Mouse (Mus musculus) MEL (cell line): ENCODE results near the gene Utrn. TPM values are rescaled to one million over a fixed set of nuclear protein-coding genes. Genes with fewer than 3 reads are reported as not detected.

Source experiments
- DNase-seq: peaks from one replicate; pipeline ENCODE4 v3.0.0; 2011; ENCODE audit warnings: low read depth, low spot score
- H3K27ac ChIP-seq: 2 replicates; pipeline ENCODE4 v1.5.1; 2012; ENCODE audit warnings: low read depth, mild to moderate bottlenecking, control low read depth, low read length, moderate library complexity; ENCODE audit not compliant: control insufficient read depth
- H3K27me3 ChIP-seq, 2 experiments: fragments of 150-350 bp in 1 of 2; sonication (generic) in 1 of 2; 2 replicates each; pipeline ENCODE4 v1.6.1; 2012; ENCODE audit warnings: low read length in 2 of 2, mild to moderate bottlenecking in 2 of 2, improper control_type of control experiment in 1 of 2, moderate library complexity in 1 of 2; ENCODE audit not compliant: insufficient read depth in 2 of 2, control insufficient read depth in 1 of 2
- H3K36me3 ChIP-seq, 2 experiments: 2 replicates each; pipeline ENCODE4 v1.6.1; 2012 to 2014; ENCODE audit warnings: low read length in 2 of 2, improper control_type of control experiment in 1 of 2, inconsistent platforms in 1 of 2, mild to moderate bottlenecking in 1 of 2; ENCODE audit not compliant: insufficient read depth in 2 of 2, control insufficient read depth in 1 of 2
- H3K4me1 ChIP-seq, 2 experiments: fragments of 150-350 bp in 1 of 2; sonication (generic) in 1 of 2; 2 replicates each; pipeline ENCODE4 v1.6.1; 2012; ENCODE audit warnings: low read length in 2 of 2, improper control_type of control experiment in 1 of 2, mild to moderate bottlenecking in 1 of 2; ENCODE audit not compliant: insufficient read depth in 2 of 2, control insufficient read depth in 1 of 2
- H3K4me3 ChIP-seq, 2 experiments: fragments of 150-350 bp in 1 of 2; sonication (generic) in 1 of 2; 2 replicates each; pipeline ENCODE4 v1.5.1; 2012; ENCODE audit warnings: low read depth in 2 of 2, low read length in 2 of 2, mild to moderate bottlenecking in 2 of 2, moderate library complexity in 2 of 2, control low read depth in 1 of 2, improper control_type of control experiment in 1 of 2; ENCODE audit not compliant: control insufficient read depth in 1 of 2, insufficient read depth in 1 of 2
- H3K79me2 ChIP-seq: 2 replicates; pipeline ENCODE4 v1.6.1; 2012; ENCODE audit warnings: mild to moderate bottlenecking, low read length, moderate library complexity; ENCODE audit not compliant: control insufficient read depth, poor library complexity, insufficient read depth
- H3K9ac ChIP-seq: 2 replicates; pipeline ENCODE4 v1.6.1; 2012; ENCODE audit warnings: low read depth, mild to moderate bottlenecking, control low read depth, low read length, moderate library complexity; ENCODE audit not compliant: control insufficient read depth, poor library complexity, severe bottlenecking
- H3K9me3 ChIP-seq: fragments of 150-350 bp; sonication (generic); replicated peaks from 2 replicates; pipeline ENCODE4 v1.6.1; 2012; ENCODE audit warnings: mild to moderate bottlenecking, low read length, improper control_type of control experiment, moderate library complexity; ENCODE audit not compliant: insufficient read depth
- CHD1 ChIP-seq: IDR thresholded peaks from 2 replicates; pipeline ENCODE4 v1.6.1; 2012; ENCODE audit warnings: low read depth, mild to moderate bottlenecking, inconsistent platforms, low read length, improper control_type of control experiment
- E2F4 ChIP-seq: IDR thresholded peaks from 2 replicates; pipeline ENCODE4 v1.6.1; 2011; ENCODE audit warnings: low read depth, low read length, improper control_type of control experiment, borderline replicate concordance
- EP300 ChIP-seq, 2 experiments: IDR thresholded peaks; 2 replicates each; pipeline ENCODE4 v1.6.1; 2011; ENCODE audit warnings: improper control_type of control experiment in 2 of 2, low read length in 2 of 2, low read depth in 1 of 2, mild to moderate bottlenecking in 1 of 2
- HCFC1 ChIP-seq: IDR thresholded peaks from 2 replicates; pipeline ENCODE4 v1.6.1; 2012; ENCODE audit warnings: low read depth, mild to moderate bottlenecking, inconsistent platforms, low read length, improper control_type of control experiment, moderate library complexity
- JUND ChIP-seq: IDR thresholded peaks from 2 replicates; pipeline ENCODE4 v1.6.1; 2011; ENCODE audit warnings: low read depth, mild to moderate bottlenecking, improper control_type of control experiment, low read length
- MAFK ChIP-seq: IDR thresholded peaks from 2 replicates; pipeline ENCODE4 v1.6.1; 2011; ENCODE audit warnings: low read depth, mild to moderate bottlenecking, low read length, improper control_type of control experiment, borderline replicate concordance
- MAX ChIP-seq: IDR thresholded peaks from 2 replicates; pipeline ENCODE4 v1.6.1; 2011; ENCODE audit warnings: low read length, improper control_type of control experiment
- MAZ ChIP-seq: IDR thresholded peaks from 2 replicates; pipeline ENCODE4 v1.6.1; 2012; ENCODE audit warnings: low read depth, mild to moderate bottlenecking, inconsistent platforms, low read length, improper control_type of control experiment
- MXI1 ChIP-seq: IDR thresholded peaks from 2 replicates; pipeline ENCODE4 v1.6.1; 2011; ENCODE audit warnings: mild to moderate bottlenecking, low read depth, low read length, improper control_type of control experiment
- MYB ChIP-seq: IDR thresholded peaks from 2 replicates; pipeline ENCODE4 v1.6.1; 2011; ENCODE audit warnings: mild to moderate bottlenecking, low read depth, low read length, improper control_type of control experiment
- MYC ChIP-seq: IDR thresholded peaks from 2 replicates; pipeline ENCODE4 v1.6.1; 2011; ENCODE audit warnings: low read depth, mild to moderate bottlenecking, low read length, improper control_type of control experiment, moderate library complexity
- POLR2A ChIP-seq, 2 experiments: IDR thresholded peaks; 2 replicates each; pipeline ENCODE4 v1.6.1; 2011 to 2012; ENCODE audit warnings: low read length in 2 of 2, mild to moderate bottlenecking in 2 of 2, control low read depth in 1 of 2, improper control_type of control experiment in 1 of 2, low read depth in 1 of 2, moderate library complexity in 1 of 2; ENCODE audit not compliant: control insufficient read depth in 1 of 2, insufficient read depth in 1 of 2, poor library complexity in 1 of 2
- POLR2AphosphoS5 ChIP-seq: IDR thresholded peaks from 2 replicates; pipeline ENCODE4 v1.6.1; 2012; ENCODE audit warnings: low read depth, borderline replicate concordance, mild to moderate bottlenecking, inconsistent platforms, low read length, moderate library complexity, mixed read lengths
- RAD21 ChIP-seq: IDR thresholded peaks from 2 replicates; pipeline ENCODE4 v1.6.1; 2011; ENCODE audit warnings: mild to moderate bottlenecking, low read depth, low read length, improper control_type of control experiment
- TAL1 ChIP-seq: IDR thresholded peaks from 2 replicates; pipeline ENCODE4 v1.6.1; 2012; ENCODE audit warnings: mild to moderate bottlenecking, inconsistent platforms, low read length, moderate library complexity, mixed read lengths
- TBP ChIP-seq: IDR thresholded peaks from 2 replicates; pipeline ENCODE4 v1.8.0; 2011; ENCODE audit warnings: low read depth, low read length, improper control_type of control experiment
- TCF12 ChIP-seq: IDR thresholded peaks from 2 replicates; pipeline ENCODE4 v1.6.1; 2014; ENCODE audit warnings: low read depth, mild to moderate bottlenecking, inconsistent platforms, low read length, improper control_type of control experiment, moderate library complexity
- USF2 ChIP-seq, 2 experiments: IDR thresholded peaks; 2 replicates each; pipeline ENCODE4 v1.6.1; 2011 to 2012; ENCODE audit warnings: improper control_type of control experiment in 2 of 2, low read length in 2 of 2, borderline replicate concordance in 1 of 2, inconsistent platforms in 1 of 2, low read depth in 1 of 2, mild to moderate bottlenecking in 1 of 2; ENCODE audit not compliant: insufficient read depth in 1 of 2
- ZC3H11A ChIP-seq: IDR thresholded peaks from 2 replicates; pipeline ENCODE4 v1.6.1; 2012; ENCODE audit warnings: low read depth, mild to moderate bottlenecking, inconsistent platforms, low read length, improper control_type of control experiment
- ZNF384 ChIP-seq: IDR thresholded peaks from 2 replicates; pipeline ENCODE4 v1.6.1; 2012; ENCODE audit warnings: low read depth, mild to moderate bottlenecking, inconsistent platforms, low read length, improper control_type of control experiment
- polyA plus RNA-seq, 2 experiments: library from polyadenylated mRNA; stranded (reverse) in 1 of 2; unstranded in 1 of 2; fragments of >175 nt in 1 of 2; fragments of >200 nt in 1 of 2; gene quantifications; 2 replicates each; pipeline versions ENCODE4 v1.2.1 to v1.2.4; 2012; ENCODE audit warnings: low replicate concordance in 2 of 2, low read depth in 1 of 2; ENCODE audit not compliant: insufficient read length in 2 of 2, insufficient read depth in 1 of 2, missing spikeins in 1 of 2
- total RNA-seq: library from RNA; depleted of rRNA; stranded (reverse); fragments of 300-350 nt; gene quantifications from 2 replicates; pipeline ENCODE4 v1.2.3, GENCODE M21; 2012

The Utrn gene
- total and polyA plus RNA-seq, 3 experiments = 2.3 to 4.3 TPM; not detected in 1

DNA sequence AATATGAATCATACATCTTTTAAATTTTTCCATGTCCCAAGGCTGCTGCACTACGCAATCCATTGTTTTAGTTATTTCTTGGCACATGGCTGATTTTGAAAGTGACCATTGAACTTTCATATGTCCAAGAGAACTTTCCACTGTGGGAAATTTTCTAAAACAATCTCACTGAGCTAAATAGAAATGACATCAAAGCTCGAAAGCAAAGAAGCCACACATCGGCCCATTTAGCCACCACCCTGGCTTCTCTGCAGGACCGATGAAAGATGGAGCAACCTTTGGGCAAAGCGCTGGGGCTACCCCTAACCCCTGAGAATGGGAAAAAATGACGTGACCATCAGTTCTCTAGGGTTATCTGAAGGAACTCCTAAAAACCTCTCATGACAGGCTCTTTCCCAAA, 52.6 kb downstream of the Utrn start:
- H3K4me1 ChIP-seq = peaks cover 3 to 15% of the 10 kb centered on the region in 2 experiments
- H3K27ac ChIP-seq = no peak overlapping the region
- H3K9me3 ChIP-seq = no peaks in the 10 kb centered on the region
- TF ChIP-seq TBP (no peak), HCFC1 (no peak), JUND (no peak), MAX (no peak), TCF12 (no peak), CHD1 (no peak), USF2 (IDR thresholded peaks at IDR 0.05; ENCODE audit: borderline replicate concordance in 1 of 2, insufficient read depth in 1 of 2, low read depth in 1 of 2, low read length in 2 of 2) (no peak), MAZ (no peak), ZC3H11A (no peak), EP300 (IDR thresholded peaks at IDR 0.05; ENCODE audit: low read depth in 1 of 2, low read length in 2 of 2) (no peak), POLR2AphosphoS5 (no peak), MAFK (no peak), MYB (no peak), MYC (no peak), TAL1 (no peak), RAD21 (no peak), POLR2A (IDR thresholded peaks at IDR 0.05; ENCODE audit: control insufficient read depth in 1 of 2, insufficient read depth in 1 of 2, low read depth in 1 of 2, low read length in 2 of 2, poor library complexity in 1 of 2) (no peak)
- TF ChIP-seq, all 39 proteins: peak for 0
- no peak for DNase-seq
- no peak overlapping the region for H3K9ac ChIP-seq
- no peaks in the 10 kb centered on the region for H3K27me3 ChIP-seq
- peaks cover 0 to 13% of the 10 kb centered on the region in 2 experiments; a peak in 2 of 4 replicates for H3K36me3 ChIP-seq
- H3K4me3 ChIP-seq = no peak overlapping the region
- H3K79me2 ChIP-seq = no peaks in the 10 kb centered on the region

DNA sequence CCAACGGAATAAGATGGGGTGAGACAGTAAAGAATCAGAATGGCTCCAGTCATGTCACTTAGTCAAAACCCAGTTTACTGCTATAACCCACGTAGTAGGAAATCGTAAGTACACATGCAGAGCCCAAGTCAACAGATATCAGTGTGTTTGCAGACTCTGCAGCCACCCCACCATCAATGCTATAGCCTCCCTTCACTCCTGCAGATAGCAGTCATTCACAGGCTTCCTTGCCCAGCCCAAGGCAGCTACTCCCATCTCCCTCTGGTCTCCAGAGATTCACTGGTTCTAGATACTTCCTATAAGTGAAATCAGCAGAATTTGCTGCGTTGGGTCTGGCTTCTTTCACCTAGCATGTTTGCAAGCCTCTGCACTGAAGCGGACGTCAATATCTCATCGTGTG, 54.8 kb downstream of the Utrn start:
- no peak overlapping the region for H3K27ac ChIP-seq
- DNase-seq = peak; percentile 8

More for the DNA sequence above, 54.8 kb downstream of the Utrn start:
- Histone ChIP-seq H3K27me3 (no peaks in the 10 kb centered on the region), H3K4me3 (no peak overlapping the region), H3K9ac (no peak overlapping the region), H3K79me2 (no peaks in the 10 kb centered on the region), H3K36me3 (peaks cover 0 to 16% of the 10 kb centered on the region in 2 experiments; a peak in 2 of 4 replicates), H3K9me3 (no peaks in the 10 kb centered on the region), H3K4me1 (peaks cover 6 to 23% of the 10 kb centered on the region in 2 experiments)
- TF ChIP-seq ZC3H11A (no peak), MAFK (no peak), E2F4 (no peak), ZNF384 (no peak), POLR2AphosphoS5 (no peak), MXI1 (no peak)
